10 mouse cellular contexts compared by ENCODE assay signal in genomic region chr19:21913005-21913670, GRCm38 (mm10).
DNase-seq lines count a peak whose midpoint lies in the region; ATAC-seq and TF ChIP-seq lines count a peak whose summit lies in the region.
"Had no signal": no experiment of that assay in that cellular context is flagged by ENCODE, and none has a peak within 500 bp of the region (broad histone marks: within the 10 kb centered on the region; RNA-seq: fewer than 3 reads in every experiment).

No protein-coding gene starts in this region.

- no peaks in the 10 kb centered on the region for H3K36me3 ChIP-seq in lung, embryonic 16.5 days (ENCODE audit: control insufficient read depth, insufficient read depth, low read length)
- H3K36me3 ChIP-seq in hindbrain, postnatal 0 days (ENCODE audit: insufficient read depth, low read length): no peaks in the 10 kb centered on the region
- no peaks in the 10 kb centered on the region for H3K36me3 ChIP-seq in midbrain, embryonic 10.5 days
- H3K36me3 ChIP-seq: limb, embryonic 10.5 days had no signal

- H3K27ac ChIP-seq in lung, embryonic 16.5 days (ENCODE audit: low read length): peak overlapping the region; percentile 56
- H3K27ac ChIP-seq in hindbrain, postnatal 0 days: no peak overlapping the region
- H3K27ac ChIP-seq in midbrain, embryonic 10.5 days (replicated peaks): no peak overlapping the region
- H3K27ac ChIP-seq: limb, embryonic 10.5 days had no signal

- no peak overlapping the region for H3K4me3 ChIP-seq in lung, embryonic 16.5 days (ENCODE audit: low read length)
- H3K4me3 ChIP-seq in hindbrain, postnatal 0 days (ENCODE audit: low read length): no peak overlapping the region
- H3K4me3 ChIP-seq in midbrain, embryonic 10.5 days: no peak overlapping the region
- H3K4me3 ChIP-seq: erythroblast, embryonic 14.5 days; limb, embryonic 10.5 days had no signal

- peak; percentile 72 for DNase-seq in CD4-positive, CD25-positive, alpha-beta regulatory T cell, adult 2 months (ENCODE audit: low read depth, low spot score)
- DNase-seq in brain, adult 2 months (ENCODE audit: low read depth, low spot score): peak; percentile 4
- DNase-seq in heart, postnatal 4 days: peak; percentile 67
- DNase-seq in hindbrain, postnatal 0 days (ENCODE audit: low spot score): no peak
- DNase-seq in right cerebral cortex, postnatal 36 days (ENCODE audit: low spot score in 2 of 2): no peak
- DNase-seq in ovary, adult 18-20 months (ENCODE audit: low spot score): no peak
- no peak for DNase-seq in midbrain, embryonic 10.5 days (ENCODE audit: low spot score)

- H3K4me1 ChIP-seq in lung, embryonic 16.5 days (replicated peaks; ENCODE audit: control insufficient read depth, insufficient read depth, low read length): no peaks in the 10 kb centered on the region
- H3K4me1 ChIP-seq in hindbrain, postnatal 0 days (ENCODE audit: insufficient read depth, low read length): no peaks in the 10 kb centered on the region
- peaks cover 7% of the 10 kb centered on the region for H3K4me1 ChIP-seq in midbrain, embryonic 10.5 days

- peak; percentile 76 for ATAC-seq in lung, embryonic 16.5 days (ENCODE audit: low read depth)
- no peak for ATAC-seq in hindbrain, postnatal 0 days

- no peak for TF ChIP-seq CTCF in hindbrain, postnatal 0 days (IDR thresholded peaks at IDR 0.05; ENCODE audit: low read depth)

- WGBS in lung, embryonic 16.5 days: 50% methylated on average over 8 of the region's 8 CpGs
- WGBS in hindbrain, postnatal 0 days: 67% methylated on average over 8 of the region's 8 CpGs
- WGBS in midbrain, embryonic 10.5 days: 87% methylated on average over 8 of the region's 8 CpGs

- no peaks in the 10 kb centered on the region for H3K9me3 ChIP-seq in lung, embryonic 16.5 days (ENCODE audit: control insufficient read depth, low read length)
- no peaks in the 10 kb centered on the region for H3K9me3 ChIP-seq in hindbrain, postnatal 0 days (ENCODE audit: low read length)
- H3K9me3 ChIP-seq in midbrain, embryonic 10.5 days (replicated peaks): no peaks in the 10 kb centered on the region
- H3K9me3 ChIP-seq: limb, embryonic 10.5 days had no signal

- no peak overlapping the region for H3K4me2 ChIP-seq in lung, embryonic 16.5 days (ENCODE audit: low read depth, low read length)
- no peak overlapping the region for H3K4me2 ChIP-seq in hindbrain, postnatal 0 days (ENCODE audit: low read depth, low read length)

- H3K9ac ChIP-seq in lung, embryonic 16.5 days (ENCODE audit: low read length): no peak overlapping the region
- H3K9ac ChIP-seq in hindbrain, postnatal 0 days (replicated peaks; ENCODE audit: low read length): no peak overlapping the region

- no peaks in the 10 kb centered on the region for H3K27me3 ChIP-seq in lung, embryonic 16.5 days (ENCODE audit: control insufficient read depth, insufficient read depth, low read depth, low read length)
- no peaks in the 10 kb centered on the region for H3K27me3 ChIP-seq in hindbrain, postnatal 0 days (ENCODE audit: insufficient read depth, low read length)
- H3K27me3 ChIP-seq in midbrain, embryonic 10.5 days (ENCODE audit: low read depth, poor library complexity, severe bottlenecking): no peaks in the 10 kb centered on the region

Comparison
In these comparisons a context has a peak if more than half of its experiments do, and no peak if none do; other contexts are left out.
1. DNase-seq: peak in CD4-positive, CD25-positive, alpha-beta regulatory T cell, adult 2 months (single experiment), brain, adult 2 months (single experiment) and heart, postnatal 4 days (single experiment); none in hindbrain, postnatal 0 days (single experiment), right cerebral cortex, postnatal 36 days (0 of 2), ovary, adult 18-20 months (single experiment) and midbrain, embryonic 10.5 days (single experiment).